Mouse (Mus musculus): ENCODE results near the gene March10.

Gene March10

GRCm38 (mm10) chr11:105409408-105409807, 47.1 kb downstream of the March10 start:
- DNase-seq (ENCODE audit: inconsistent ontology term) = no peak

GRCm38 (mm10) chr11:105407846-105408441, 48.6 kb downstream of the March10 start:
- no peak for DNase-seq (ENCODE audit: inconsistent ontology term)

GRCm38 (mm10) chr11:105402355-105402754, 54.2 kb downstream of the March10 start:
- DNase-seq (ENCODE audit: inconsistent ontology term) = no peak

GRCm38 (mm10) chr11:105390290-105390689, 66.2 kb downstream of the March10 start:
- no peak for DNase-seq (ENCODE audit: inconsistent ontology term)

GRCm38 (mm10) chr11:105388636-105389035, 67.9 kb downstream of the March10 start:
- no peak for DNase-seq (ENCODE audit: inconsistent ontology term)

- DNase-seq (ENCODE audit: inconsistent ontology term) = no peak
Measured at GRCm38 (mm10) chr11:105385266-105385665, 71.3 kb downstream of the March10 start.

GRCm38 (mm10) chr11:105375821-105376235, 80.7 kb downstream of the March10 start:
- no peak for DNase-seq (ENCODE audit: inconsistent ontology term)

GRCm38 (mm10) chr11:105374526-105375175, 81.9 kb downstream of the March10 start:
- DNase-seq (ENCODE audit: inconsistent ontology term) = no peak

GRCm38 (mm10) chr11:105373881-105374280, 82.7 kb downstream of the March10 start:
- no peak for DNase-seq (ENCODE audit: inconsistent ontology term)

- DNase-seq (ENCODE audit: inconsistent ontology term) = no peak
Measured at GRCm38 (mm10) chr11:105371818-105372217, 84.7 kb downstream of the March10 start.

- DNase-seq (ENCODE audit: inconsistent ontology term) = no peak
Measured at GRCm38 (mm10) chr11:105369526-105370386, 86.8 kb downstream of the March10 start.

- no peak for DNase-seq (ENCODE audit: inconsistent ontology term)
Measured at GRCm38 (mm10) chr11:105368833-105369232, 87.7 kb downstream of the March10 start.

GRCm38 (mm10) chr11:105367163-105367562, 89.4 kb downstream of the March10 start:
- no peak for DNase-seq (ENCODE audit: inconsistent ontology term)

- DNase-seq (ENCODE audit: inconsistent ontology term) = no peak
Measured at GRCm38 (mm10) chr11:105366051-105366450, 90.5 kb downstream of the March10 start.

- DNase-seq (ENCODE audit: inconsistent ontology term) = no peak
Measured at GRCm38 (mm10) chr11:105365611-105366010, 90.9 kb downstream of the March10 start.

GRCm38 (mm10) chr11:105364386-105365065, 92.0 kb downstream of the March10 start:
- DNase-seq (ENCODE audit: inconsistent ontology term) = peak; percentile 63

- DNase-seq (ENCODE audit: inconsistent ontology term) = peak; percentile 49
Measured at GRCm38 (mm10) chr11:105363598-105364385, 92.7 kb downstream of the March10 start.

- DNase-seq (ENCODE audit: inconsistent ontology term) = peak; percentile 76
Measured at GRCm38 (mm10) chr11:105362946-105363597, 93.5 kb downstream of the March10 start.

- no peak for DNase-seq (ENCODE audit: inconsistent ontology term)
Measured at GRCm38 (mm10) chr11:105362041-105362765, 94.3 kb downstream of the March10 start.

GRCm38 (mm10) chr11:105356301-105356700, 100.2 kb downstream of the March10 start:
- DNase-seq (ENCODE audit: inconsistent ontology term) = no peak
